Mouse (Mus musculus): ENCODE data around the gene Foxq1.

GRCm38 (mm10) chr13:31546784-31547183 lies 9.2 kb upstream of the Foxq1 start:
- TF ChIP-seq CTCF (IDR thresholded peaks at IDR 0.05; ENCODE audit: borderline replicate concordance, extremely low read depth, insufficient read depth, insufficient read length) (no peak), POLR2A (IDR thresholded peaks at IDR 0.05; ENCODE audit: borderline replicate concordance, extremely low read depth, insufficient read depth, insufficient read length, poor library complexity, severe bottlenecking) (no peak)
